Mouse (Mus musculus) hindbrain, postnatal 0 days (tissue): Measurements from ENCODE around the gene Gm9918. TPM values are rescaled to one million over a fixed set of nuclear protein-coding genes. Genes with fewer than 3 reads are reported as not detected.

Experiments used
- ATAC-seq: fragments of 200-750 bp; cut with Nextera tagmentation; 2 replicates; pipeline ENCODE4 v1.8.0; 2017; ENCODE audit warnings: mild to moderate bottlenecking, moderate TSS enrichment, moderate library complexity
- DNase-seq: peaks from one replicate; pipeline ENCODE4 v3.0.0-alpha.2; 2015; ENCODE audit warnings: low spot score
- H3K27ac ChIP-seq: fragments of 300-500 bp; sonication (generic); 2 replicates; pipeline ENCODE4 v1.5.1; 2014; ENCODE audit warnings: mild to moderate bottlenecking
- H3K27me3 ChIP-seq: fragments of 300-500 bp; sonication (generic); 2 replicates; pipeline ENCODE4 v1.6.1; 2014; ENCODE audit warnings: low read length, mixed read lengths; ENCODE audit not compliant: insufficient read depth
- H3K36me3 ChIP-seq: fragments of 300-500 bp; sonication (generic); 2 replicates; pipeline ENCODE4 v1.6.1; 2014; ENCODE audit warnings: low read length, mixed read lengths; ENCODE audit not compliant: insufficient read depth
- H3K4me1 ChIP-seq: fragments of 300-500 bp; sonication (generic); 2 replicates; pipeline ENCODE4 v1.6.1; 2014; ENCODE audit warnings: antibody characterized with exemption, low read length, mixed read lengths; ENCODE audit not compliant: insufficient read depth
- H3K4me2 ChIP-seq: fragments of 300-500 bp; sonication (generic); 2 replicates; pipeline ENCODE4 v1.6.1; 2014; ENCODE audit warnings: low read depth, mild to moderate bottlenecking, low read length, moderate library complexity, mixed read lengths
- H3K4me3 ChIP-seq: fragments of 300-500 bp; sonication (generic); 2 replicates; pipeline ENCODE4 v1.5.1; 2014; ENCODE audit warnings: low read length
- H3K9ac ChIP-seq: fragments of 300-500 bp; sonication (generic); replicated peaks from 2 replicates; pipeline ENCODE4 v1.6.1; 2014; ENCODE audit warnings: mild to moderate bottlenecking, low read length, moderate library complexity, mixed read lengths
- H3K9me3 ChIP-seq: fragments of 300-500 bp; sonication (generic); 2 replicates; pipeline ENCODE4 v1.6.1; 2016; ENCODE audit warnings: low read length, mixed read lengths
- CTCF ChIP-seq: IDR thresholded peaks from 2 replicates; pipeline ENCODE4 v1.5.1; 2016; ENCODE audit warnings: antibody characterized with exemption, control low read depth, low read depth
- WGBS: fragments of 180-500 bp; shearing (Covaris S2); extraction: QIAGEN DNeasy Blood & Tissue Kit; methylation state at CpG from one replicate; pipeline ENCODE4 v1.1.7; 2014; 5-methylcytosine and 5-hydroxymethylcytosine counted together
- polyA plus RNA-seq: library from polyadenylated mRNA; unstranded; fragments of >200 nt; fragmentation: Nextera tagmentation; extraction: Ambion mirVana; gene quantifications from 2 replicates; pipeline ENCODE4 v1.2.1, GENCODE M21; 2015
- total RNA-seq: library from RNA; depleted of rRNA; stranded (reverse); fragments of >200 nt; gene quantifications from 2 replicates; pipeline ENCODE4 v1.2.3, GENCODE M21; 2014

The Gm9918 gene
- total and polyA plus RNA-seq, 2 experiments from 2014 or later, result 0.06 TPM; not detected in 1

- peak overlapping the region; percentile 23; the same call in 1 of the 2 replicates for H3K4me2 ChIP-seq
- H3K27ac ChIP-seq, result peak overlapping the region; percentile 51; the same call in 1 of the 2 replicates
- DNase-seq, result no peak
These were observed 21.1 kb upstream of the Gm9918 start for GRCm38 (mm10) chr15:102249251-102249691.

DNA sequence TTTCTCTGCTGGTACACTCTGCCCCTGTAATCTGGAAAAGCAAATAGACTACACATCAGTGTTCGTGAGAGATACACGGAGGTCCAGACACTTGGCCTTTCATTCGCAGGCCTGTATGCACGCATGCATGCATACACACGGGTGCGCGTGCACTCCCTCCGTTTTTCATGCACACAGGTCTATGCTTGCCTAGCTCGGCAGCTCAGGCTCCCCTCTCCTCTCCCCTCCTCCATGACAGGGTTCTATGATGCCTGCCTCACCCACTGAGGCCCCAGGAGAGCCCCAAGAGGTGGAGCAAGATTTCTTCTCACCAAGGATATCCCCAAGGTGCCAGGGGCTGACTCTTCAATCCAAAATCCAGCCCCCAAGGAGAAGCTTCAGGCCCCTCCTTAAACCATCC is 20.4 kb upstream of the Gm9918 start:
- no peak for TF ChIP-seq CTCF
- H3K4me3 ChIP-seq, result no peak overlapping the region
- no peak overlapping the region for H3K4me2 ChIP-seq
- ATAC-seq (no peak), DNase-seq (no peak)
- 0 out of 2 replicates have a peak, but pooled peaks cover 3% of the 10 kb centered on the region for H3K4me1 ChIP-seq
- peak overlapping the region; percentile 51; the same call in 1 of the 2 replicates for H3K27ac ChIP-seq
- H3K9me3 ChIP-seq, result no peaks in the 10 kb centered on the region
- 0 out of 2 replicates have a peak, but pooled peaks cover 2% of the 10 kb centered on the region for H3K27me3 ChIP-seq
- WGBS, result 60% methylated on average over 9 of the region's 9 CpGs
- H3K9ac ChIP-seq, result no peak overlapping the region
- H3K36me3 ChIP-seq, result no peaks in the 10 kb centered on the region

More at GRCm38 (mm10) chr15:102249251-102249691, 21.1 kb upstream of the Gm9918 start:
- H3K4me1 ChIP-seq, result 0 out of 2 replicates have a peak, but pooled peaks cover 6% of the 10 kb centered on the region
- no peak for TF ChIP-seq CTCF
- H3K36me3 ChIP-seq, result no peaks in the 10 kb centered on the region
- H3K9me3 ChIP-seq, result no peaks in the 10 kb centered on the region
- no peaks in the 10 kb centered on the region for H3K27me3 ChIP-seq
- 7% methylated on average over 13 of the region's 13 CpGs for WGBS
- ATAC-seq, result no peak
- no peak overlapping the region for H3K4me3 ChIP-seq
- H3K9ac ChIP-seq, result no peak overlapping the region

- no peak overlapping the region for H3K4me2 ChIP-seq
- H3K9ac ChIP-seq, result no peak overlapping the region
- no peaks in the 10 kb centered on the region for H3K9me3 ChIP-seq
- 0 out of 2 replicates have a peak, but pooled peaks cover 5% of the 10 kb centered on the region for H3K27me3 ChIP-seq
- no peak overlapping the region for H3K4me3 ChIP-seq
- no peaks in the 10 kb centered on the region for H3K4me1 ChIP-seq
- 68% methylated on average over 5 of the region's 5 CpGs for WGBS
- no peak for TF ChIP-seq CTCF
- no peak overlapping the region for H3K27ac ChIP-seq
- H3K36me3 ChIP-seq, result no peaks in the 10 kb centered on the region
- DNase-seq (no peak), ATAC-seq (no peak)
These were observed 19.8 kb upstream of the Gm9918 start for GRCm38 (mm10) chr15:102250521-102250920.

DNA sequence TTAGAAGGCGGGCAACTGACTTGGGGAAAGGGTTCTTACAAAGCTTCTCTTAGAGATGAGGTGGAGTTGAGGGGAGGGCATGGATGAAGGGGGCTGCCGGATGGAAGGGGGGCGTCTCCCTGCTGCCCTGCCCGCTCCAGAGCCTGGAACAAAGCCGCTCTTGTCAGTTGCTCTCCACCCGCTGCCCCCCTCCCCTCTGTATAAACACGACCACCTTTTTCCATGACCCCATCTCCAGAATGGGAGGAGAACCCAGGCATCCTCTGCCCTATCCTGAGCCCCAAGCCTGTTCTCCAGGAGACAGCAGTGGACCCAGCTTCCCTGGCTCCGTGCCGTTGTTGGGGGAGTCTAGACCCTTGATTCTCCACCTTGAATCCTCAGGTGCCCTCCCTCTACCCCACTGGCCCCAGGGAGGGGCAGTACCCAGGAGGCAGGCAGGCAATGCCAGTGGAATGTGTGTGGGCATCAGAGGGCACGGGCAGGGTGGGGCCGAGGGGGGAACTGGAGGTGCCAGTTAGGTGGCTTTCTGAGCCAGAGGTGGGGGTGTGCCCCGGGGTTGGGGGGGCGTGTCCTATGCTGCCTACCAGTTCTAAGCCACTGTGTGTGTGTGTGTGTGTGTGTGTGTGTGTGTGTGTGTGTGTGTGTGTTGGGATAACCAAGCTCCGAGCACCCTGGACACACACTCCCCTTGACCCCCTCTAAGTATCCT is 14.7 kb upstream of the Gm9918 start:
- Histone ChIP-seq H3K9me3 (no peaks in the 10 kb centered on the region), H3K27me3 (peaks cover 5% of the 10 kb centered on the region; the same call in 1 of the 2 replicates), H3K36me3 (no peaks in the 10 kb centered on the region), H3K4me1 (peaks cover 4% of the 10 kb centered on the region; the same call in 1 of the 2 replicates), H3K4me3 (no peak overlapping the region), H3K27ac (no peak overlapping the region), H3K4me2 (peak overlapping the region; percentile 25; the same call in 1 of the 2 replicates), H3K9ac (no peak overlapping the region)
- TF ChIP-seq CTCF, result no peak
- no peak for DNase-seq
- 45% methylated on average over 14 of the region's 14 CpGs for WGBS
- ATAC-seq, result no peak

DNA sequence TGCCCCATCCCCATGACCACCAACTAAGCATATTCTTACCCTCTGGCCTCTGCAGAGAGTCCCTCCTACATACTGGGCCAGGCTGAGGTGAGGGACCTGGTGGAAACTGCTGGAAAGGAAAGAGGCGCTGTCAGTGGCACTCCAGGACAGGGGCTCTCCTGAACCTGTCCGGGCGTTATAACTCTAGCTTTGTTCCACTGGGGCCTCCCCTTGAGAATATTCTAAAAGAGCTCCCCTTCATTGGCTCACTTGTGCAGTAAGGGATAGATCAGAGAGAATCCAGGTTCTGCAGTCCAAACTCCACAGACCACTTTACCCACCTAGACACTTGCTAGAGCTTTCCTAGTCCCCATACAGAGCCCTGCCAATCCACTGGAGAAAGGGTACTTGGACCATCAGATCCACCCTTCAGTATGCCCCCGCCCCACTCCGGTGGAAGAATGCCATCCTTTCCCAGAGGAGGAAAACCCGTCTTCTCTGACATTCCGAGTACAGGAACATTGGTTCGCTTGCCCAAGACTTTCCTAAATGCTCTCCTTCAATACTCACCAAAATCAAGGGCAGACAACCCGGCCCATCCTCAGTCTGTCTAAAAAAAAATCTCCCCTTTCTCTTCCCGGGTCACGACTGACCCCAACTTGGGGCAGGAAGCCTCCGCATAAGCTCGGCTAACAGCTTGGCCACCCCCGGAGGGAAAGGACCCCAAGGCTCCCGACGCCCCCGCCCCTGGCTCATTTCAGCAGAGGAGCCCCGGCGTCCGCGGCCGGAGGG is 13.7 kb upstream of the Gm9918 start:
- 8% methylated on average over 22 of the region's 22 CpGs for WGBS
- peaks cover 4% of the 10 kb centered on the region; the same call in 1 of the 2 replicates for H3K4me1 ChIP-seq
- H3K27me3 ChIP-seq, result peaks cover 5% of the 10 kb centered on the region; the same call in 1 of the 2 replicates
- no peak for DNase-seq
- no peaks in the 10 kb centered on the region for H3K36me3 ChIP-seq
- no peak for TF ChIP-seq CTCF
- peak overlapping the region; percentile 56 for H3K4me3 ChIP-seq
- H3K9me3 ChIP-seq, result no peaks in the 10 kb centered on the region
- peak overlapping the region; percentile 65 for H3K9ac ChIP-seq
- no peak overlapping the region for H3K27ac ChIP-seq
- ATAC-seq, result no peak
- H3K4me2 ChIP-seq, result peak overlapping the region; percentile 87

DNA sequence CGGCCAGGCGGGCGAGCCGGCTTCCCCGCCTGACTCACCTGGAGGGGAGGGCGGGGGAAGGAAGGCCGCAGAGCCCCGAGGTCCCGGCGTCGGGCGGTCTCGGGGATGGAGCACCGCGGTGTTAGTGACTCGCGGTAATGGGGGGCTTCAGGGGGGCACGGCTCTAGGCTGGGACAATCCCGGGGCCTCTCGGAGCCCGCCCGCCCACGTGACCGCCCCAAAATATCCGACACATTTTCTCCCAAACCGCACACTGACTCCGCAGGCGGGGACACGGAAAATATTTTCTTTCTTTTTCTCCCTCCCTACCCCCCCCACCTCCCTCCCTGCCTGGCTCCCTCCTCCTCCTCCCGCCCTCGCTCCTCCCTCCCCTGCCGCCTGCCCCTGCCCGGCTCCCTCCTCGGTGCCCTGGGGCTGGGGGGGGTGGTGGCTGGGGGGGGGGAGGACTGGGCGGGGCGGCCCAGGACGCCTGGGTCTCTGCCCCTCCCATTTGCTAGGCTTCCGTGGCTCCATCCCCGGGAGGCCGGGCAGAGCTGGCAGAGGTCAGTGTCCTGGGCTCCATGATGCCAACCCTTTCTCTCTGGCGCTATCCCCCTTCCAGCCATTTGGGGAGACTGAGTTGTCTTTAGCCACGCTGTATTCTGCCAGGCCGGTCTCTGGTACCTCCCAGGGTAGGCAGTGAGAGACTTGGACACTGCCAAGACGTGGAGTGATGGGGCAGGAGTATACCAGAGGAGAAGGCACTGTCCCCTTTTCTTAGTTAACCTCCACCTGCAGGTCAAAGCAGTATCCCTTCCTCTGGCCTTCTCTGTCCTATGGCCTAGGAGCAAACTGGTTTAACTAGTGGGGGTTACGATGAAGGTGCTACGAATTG is 12.9 kb upstream of the Gm9918 start, which contains the start of gene Rarg:
Gene Rarg, minus strand, starts transcription at position 316 of the 874 bp plus-strand sequence.
- 2% methylated on average over 37 of the region's 46 CpGs for WGBS
- H3K4me1 ChIP-seq, result peaks cover 4% of the 10 kb centered on the region; the same call in 1 of the 2 replicates
- H3K27me3 ChIP-seq, result peaks cover 5% of the 10 kb centered on the region; the same call in 1 of the 2 replicates
- no peak within 1 kb of the TSS for H3K27ac ChIP-seq
- peak within 1 kb of the TSS; percentile 87 for H3K4me2 ChIP-seq
- no peaks in the 10 kb centered on the region for H3K9me3 ChIP-seq
- peak within 1 kb of the TSS; percentile 56 for H3K4me3 ChIP-seq
- no peaks in the 10 kb centered on the region for H3K36me3 ChIP-seq
- TF ChIP-seq CTCF, result no peak
- DNase-seq (peak; percentile 34), ATAC-seq (peak; percentile 61)
- H3K9ac ChIP-seq, result peak within 1 kb of the TSS; percentile 65
